Mouse (Mus musculus): ENCODE data around the gene Idh1.

GRCm38 (mm10) chr1:65119438-65119837, 66.9 kb downstream of the Idh1 start, which contains the start of gene Gm28845:
- TF ChIP-seq ZNF384 (IDR thresholded peaks at IDR 0.05; ENCODE audit: low read depth, low read length) (no peak), ZC3H11A (IDR thresholded peaks at IDR 0.05; ENCODE audit: borderline replicate concordance, low read depth, low read length) (no peak), CHD2 (IDR thresholded peaks at IDR 0.05; ENCODE audit: low read depth, low read length) (no peak), HCFC1 (IDR thresholded peaks at IDR 0.05; ENCODE audit: borderline replicate concordance, insufficient read depth, low read length) (no peak)

Data from ES-E14 (cell line).